8 mouse cellular contexts compared by ENCODE assay signal in the genomic region with DNA sequence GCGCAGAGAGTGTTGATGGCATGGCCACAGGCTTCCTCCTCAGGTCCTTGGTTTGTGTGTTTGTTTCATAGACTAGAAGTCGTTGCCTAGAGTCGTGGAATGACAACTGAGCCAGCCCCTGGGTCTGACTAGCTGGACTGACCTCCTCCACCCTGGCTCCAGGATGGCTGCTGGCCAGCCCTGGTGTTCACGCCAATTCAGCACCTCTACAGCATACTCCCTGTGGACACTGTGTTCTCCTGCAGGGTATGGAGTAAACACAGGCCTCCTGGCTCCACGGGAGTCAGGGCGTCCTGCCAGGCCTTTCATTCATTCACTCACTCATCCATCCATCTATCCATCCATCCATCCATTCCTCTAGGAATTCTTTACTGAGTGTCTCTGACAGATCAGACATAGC. TPM values are rescaled to one million over a fixed set of nuclear protein-coding genes. Genes with fewer than 3 reads are reported as not detected.
DNase-seq lines count a peak whose midpoint lies in the region; ATAC-seq and TF ChIP-seq lines count a peak whose summit lies in the region.

No protein-coding gene starts in this region.

- no peak for TF ChIP-seq CTCF in ES-Bruce4 (IDR thresholded peaks at IDR 0.05; ENCODE audit: low read depth, low read length)

- no peak overlapping the region for H3K4me2 ChIP-seq in forebrain, embryonic 14.5 days (ENCODE audit: low read length)
- H3K4me2 ChIP-seq in midbrain, embryonic 16.5 days (ENCODE audit: low read length) = no peak overlapping the region

- no peak for TF ChIP-seq POLR2A in ES-Bruce4 (IDR thresholded peaks at IDR 0.05; ENCODE audit: insufficient read depth, low read length)

- WGBS in forebrain, embryonic 10.5 days = 78% methylated on average over 6 of the region's 6 CpGs
- WGBS in forebrain, embryonic 14.5 days = 69% methylated on average over 6 of the region's 6 CpGs
- WGBS in midbrain, embryonic 16.5 days = 67% methylated on average over 6 of the region's 6 CpGs

- H3K27me3 ChIP-seq in forebrain, embryonic 10.5 days (ENCODE audit: poor library complexity, severe bottlenecking) = no peaks in the 10 kb centered on the region
- H3K27me3 ChIP-seq in forebrain, embryonic 14.5 days (replicated peaks; ENCODE audit: control insufficient read depth, insufficient read depth, low read length) = no peaks in the 10 kb centered on the region
- no peaks in the 10 kb centered on the region for H3K27me3 ChIP-seq in ES-Bruce4 (ENCODE audit: control insufficient read depth, insufficient read depth, low read length, poor library complexity, severe bottlenecking)
- H3K27me3 ChIP-seq in midbrain, embryonic 16.5 days (ENCODE audit: control insufficient read depth, insufficient read depth, low read depth, low read length) = no peaks in the 10 kb centered on the region

- no peak for DNase-seq in forebrain, embryonic 10.5 days (ENCODE audit: extremely low spot score, low spot score)
- DNase-seq in forebrain, embryonic 14.5 days (ENCODE audit: low spot score) = no peak
- DNase-seq in gastrocnemius, postnatal 36 days = peak; percentile 68 to 87
- DNase-seq in kidney, adult 8-10 months = peak; percentile 95 to 96
- no peak for DNase-seq in thymus, postnatal 14 days

- no peaks in the 10 kb centered on the region for H3K9me3 ChIP-seq in forebrain, embryonic 10.5 days
- H3K9me3 ChIP-seq in forebrain, embryonic 14.5 days (replicated peaks; ENCODE audit: control insufficient read depth, low read length) = no peaks in the 10 kb centered on the region
- H3K9me3 ChIP-seq in ES-Bruce4 (replicated peaks; ENCODE audit: control insufficient read depth, insufficient read depth, low read length, poor library complexity, severe bottlenecking) = no peaks in the 10 kb centered on the region
- no peaks in the 10 kb centered on the region for H3K9me3 ChIP-seq in midbrain, embryonic 16.5 days (replicated peaks; ENCODE audit: control insufficient read depth, low read length, poor library complexity, severe bottlenecking)

- no peak overlapping the region for H3K4me3 ChIP-seq in forebrain, embryonic 10.5 days
- H3K4me3 ChIP-seq in forebrain, embryonic 14.5 days (ENCODE audit: low read depth, low read length) = no peak overlapping the region
- H3K4me3 ChIP-seq in ES-Bruce4 (ENCODE audit: low read depth, low read length) = no peak overlapping the region
- H3K4me3 ChIP-seq in midbrain, embryonic 16.5 days (ENCODE audit: low read depth, low read length) = no peak overlapping the region

- no peak overlapping the region for H3K9ac ChIP-seq in forebrain, embryonic 14.5 days (ENCODE audit: low read length)
- H3K9ac ChIP-seq in ES-Bruce4 (ENCODE audit: low read depth, poor library complexity, severe bottlenecking) = no peak overlapping the region
- H3K9ac ChIP-seq in midbrain, embryonic 16.5 days (ENCODE audit: low read depth, low read length) = no peak overlapping the region

- peak overlapping the region; percentile 73; the same call in 1 of the 2 replicates for H3K27ac ChIP-seq in forebrain, embryonic 10.5 days
- H3K27ac ChIP-seq in forebrain, embryonic 14.5 days (ENCODE audit: low read depth, low read length) = no peak overlapping the region
- H3K27ac ChIP-seq in ES-Bruce4 (ENCODE audit: insufficient read depth, low read length) = peak overlapping the region; percentile 62; the same call in 1 of the 2 replicates
- H3K27ac ChIP-seq in midbrain, embryonic 16.5 days (ENCODE audit: low read length) = peak overlapping the region; percentile 46; the same call in 1 of the 2 replicates

- H3K4me1 ChIP-seq in forebrain, embryonic 10.5 days = peaks cover 27% of the 10 kb centered on the region
- peaks cover 32% of the 10 kb centered on the region for H3K4me1 ChIP-seq in forebrain, embryonic 14.5 days (ENCODE audit: control insufficient read depth, insufficient read depth, low read length)
- H3K4me1 ChIP-seq in ES-Bruce4 (ENCODE audit: control insufficient read depth, insufficient read depth, low read length) = peaks cover 10% of the 10 kb centered on the region
- H3K4me1 ChIP-seq in midbrain, embryonic 16.5 days (ENCODE audit: control insufficient read depth, insufficient read depth, low read length) = peaks cover 4% of the 10 kb centered on the region; the same call in 1 of the 2 replicates

- intact Hi-C loops in gastrocnemius, postnatal 36 days (cut with DNase I) = loop anchor here (2.0 kb wide), 1 partner anchor 46 kb away; a partner anchor contains a TSS

- TF ChIP-seq EP300 in ES-Bruce4 (IDR thresholded peaks at IDR 0.05; ENCODE audit: insufficient read depth, low read depth, low read length) = no peak

- H3K36me3 ChIP-seq in forebrain, embryonic 10.5 days (replicated peaks) = no peaks in the 10 kb centered on the region
- no peaks in the 10 kb centered on the region for H3K36me3 ChIP-seq in forebrain, embryonic 14.5 days (ENCODE audit: control insufficient read depth, insufficient read depth, low read length)
- no peaks in the 10 kb centered on the region for H3K36me3 ChIP-seq in ES-Bruce4 (ENCODE audit: control insufficient read depth, insufficient read depth, low read length, poor library complexity, severe bottlenecking)
- no peaks in the 10 kb centered on the region for H3K36me3 ChIP-seq in midbrain, embryonic 16.5 days (ENCODE audit: control insufficient read depth, insufficient read depth, low read length)

- no peak for ATAC-seq in forebrain, embryonic 14.5 days
- no peak for ATAC-seq in midbrain, embryonic 16.5 days
- no peak for ATAC-seq in inflammation-experienced regulatory T-cells, adult 6 months

RNA-seq across cellular contexts. Expression of a gene that starts 22.9 kb away (rescaled TPM):
- 1.7 and 2.1 TPM in 2 replicates for polyA plus RNA-seq in forebrain, embryonic 10.5 days (2016; fragmentation: Nextera tagmentation; extraction: Ambion mirVana)
- 15.8 and 24.1 TPM in 2 replicates for polyA plus RNA-seq in forebrain, embryonic 14.5 days (2014; fragmentation: Nextera tagmentation; extraction: Ambion mirVana)
- 5.0 and 5.8 TPM in 2 replicates for polyA plus RNA-seq in ES-Bruce4 (2011; ENCODE audit: insufficient read depth, insufficient read length, low read depth, missing spikeins)
- total RNA-seq in gastrocnemius, postnatal 36 days (2021) = 1 to 10 TPM; 2.9 to 4.0 TPM
- 46.5 and 72.2 TPM in 2 replicates for polyA plus RNA-seq in midbrain, embryonic 16.5 days (2015; fragmentation: Nextera tagmentation; extraction: Ambion mirVana)
- polyA plus RNA-seq in inflammation-experienced regulatory T-cells, adult 6 months (2017; shearing (Covaris generic)) = under 1 TPM in 2 of 3 experiments, not detected in 1; 0.34 to 0.77 TPM

RNA-seq across cellular contexts. Expression of a gene that starts 46.7 kb away (rescaled TPM):
- polyA plus RNA-seq in forebrain, embryonic 10.5 days (2016; fragmentation: Nextera tagmentation; extraction: Ambion mirVana) = 5.5 and 5.6 TPM in 2 replicates
- polyA plus RNA-seq in forebrain, embryonic 14.5 days (2014; fragmentation: Nextera tagmentation; extraction: Ambion mirVana) = 10.3 and 12.0 TPM in 2 replicates
- 4.8 and 7.4 TPM in 2 replicates for polyA plus RNA-seq in ES-Bruce4 (2011; ENCODE audit: insufficient read depth, insufficient read length, low read depth, missing spikeins)
- 10 to 100 TPM; 36.6 to 38.0 TPM for total RNA-seq in gastrocnemius, postnatal 36 days (2021)
- polyA plus RNA-seq in midbrain, embryonic 16.5 days (2015; fragmentation: Nextera tagmentation; extraction: Ambion mirVana) = 12.6 and 17.5 TPM in 2 replicates
- not detected for polyA plus RNA-seq in inflammation-experienced regulatory T-cells, adult 6 months (2017; shearing (Covaris generic))

Comparison
In these comparisons a context has a peak if more than half of its experiments do, and no peak if none do; other contexts are left out.
1. DNase-seq: peak in gastrocnemius, postnatal 36 days (2 of 2) and kidney, adult 8-10 months (2 of 2); none in forebrain, embryonic 10.5 days (single experiment), forebrain, embryonic 14.5 days (single experiment) and thymus, postnatal 14 days (single experiment).